Mouse (Mus musculus) limb, embryonic 12.5 days (tissue): Measurements from ENCODE around the gene Cacna1h. TPM values are rescaled to one million over a fixed set of nuclear protein-coding genes. Genes with fewer than 3 reads are reported as not detected.

Source experiments
- ATAC-seq: fragments of 200-750 bp; cut with Nextera tagmentation; 2 replicates; pipeline ENCODE4 v1.8.0; 2017; ENCODE audit warnings: low read depth, moderate TSS enrichment; ENCODE audit not compliant: insufficient number of reproducible peaks, insufficient read depth, low FRiP score, low TSS enrichment
- H3K27ac ChIP-seq: fragments of 300-500 bp; sonication (generic); 2 replicates; pipeline ENCODE4 v1.5.1; 2016; ENCODE audit warnings: mild to moderate bottlenecking, moderate library complexity
- H3K27me3 ChIP-seq: fragments of 300-500 bp; sonication (generic); 2 replicates; pipeline ENCODE4 v1.6.1; 2016; ENCODE audit warnings: mild to moderate bottlenecking, moderate library complexity
- H3K36me3 ChIP-seq: fragments of 300-500 bp; sonication (generic); 2 replicates; pipeline ENCODE4 v1.6.1; 2016; ENCODE audit warnings: mild to moderate bottlenecking, moderate library complexity
- H3K4me1 ChIP-seq: fragments of 300-500 bp; sonication (generic); replicated peaks from 2 replicates; pipeline ENCODE4 v1.6.1; 2016
- H3K4me2 ChIP-seq: fragments of 300-500 bp; sonication (generic); 2 replicates; pipeline ENCODE4 v1.6.1; 2016; ENCODE audit warnings: mild to moderate bottlenecking, moderate library complexity
- H3K4me3 ChIP-seq: fragments of 300-500 bp; sonication (generic); replicated peaks from 2 replicates; pipeline ENCODE4 v1.5.1; 2016; ENCODE audit warnings: mild to moderate bottlenecking
- H3K9ac ChIP-seq: fragments of 300-500 bp; sonication (generic); replicated peaks from 2 replicates; pipeline ENCODE4 v1.6.1; 2016; ENCODE audit warnings: mild to moderate bottlenecking, moderate library complexity
- H3K9me3 ChIP-seq: fragments of 300-500 bp; sonication (generic); 2 replicates; pipeline ENCODE4 v1.6.1; 2016; ENCODE audit warnings: mild to moderate bottlenecking, moderate library complexity
- WGBS: fragments of 180-500 bp; shearing (Covaris S2); methylation state at CpG from one replicate; pipeline ENCODE4 v1.1.7; 2016; 5-methylcytosine and 5-hydroxymethylcytosine counted together
- polyA plus RNA-seq: library from polyadenylated mRNA; unstranded; fragments of >200 nt; fragmentation: Nextera tagmentation; extraction: Ambion mirVana; gene quantifications from 2 replicates; pipeline ENCODE4 v1.2.1, GENCODE M21; 2016

Cacna1h gene
- polyA plus RNA-seq, 1 experiment from 2014 or later: 10.1 TPM

GRCm38 (mm10) chr17:25332321-25332720 lies 101.3 kb downstream of the Cacna1h start:
- no peak overlapping the region for H3K27ac ChIP-seq
- no peaks in the 10 kb centered on the region for H3K4me1 ChIP-seq
- no peak overlapping the region for H3K9ac ChIP-seq
- no peaks in the 10 kb centered on the region for H3K9me3 ChIP-seq
- H3K27me3 ChIP-seq: peaks cover 34% of the 10 kb centered on the region
- 67% methylated on average over 9 of the region's 9 CpGs for WGBS
- H3K4me2 ChIP-seq: no peak overlapping the region
- ATAC-seq: no peak
- no peak overlapping the region for H3K4me3 ChIP-seq
- no peaks in the 10 kb centered on the region for H3K36me3 ChIP-seq

Other genes with a start within 250 kb of the Cacna1h start
- 35.5 and 35.7 TPM in 2 replicates for gene BC003965, start 249.2 kb downstream of the Cacna1h start, polyA plus RNA-seq
- 10.3 and 10.5 TPM in 2 replicates for gene Unkl, start 245.4 kb downstream of the Cacna1h start, polyA plus RNA-seq
- gene Gnptg, start 193.7 kb downstream of the Cacna1h start, polyA plus RNA-seq: 30.4 and 34.0 TPM in 2 replicates
- gene Tsr3, start 193.6 kb downstream of the Cacna1h start, polyA plus RNA-seq: 63.8 and 66.4 TPM in 2 replicates
- gene Baiap3, start 177.4 kb downstream of the Cacna1h start, polyA plus RNA-seq: 1.6 and 2.5 TPM in 2 replicates
- 811 and 887 TPM in 2 replicates for gene Ube2i, start 159.2 kb downstream of the Cacna1h start, polyA plus RNA-seq
- not detected in 2 replicates for gene Prss34, start 135.4 kb downstream of the Cacna1h start, polyA plus RNA-seq
- gene Prss28, start 125.1 kb downstream of the Cacna1h start, polyA plus RNA-seq: not detected in 2 replicates
- not detected in 2 replicates for gene Prss29, start 115.1 kb downstream of the Cacna1h start, polyA plus RNA-seq
- gene Tpsab1, start 88.2 kb downstream of the Cacna1h start, polyA plus RNA-seq: not detected in 2 replicates
- not detected in 2 replicates for gene Tpsb2, start 67.5 kb downstream of the Cacna1h start, polyA plus RNA-seq
- gene Tpsg1, start 64.5 kb downstream of the Cacna1h start, polyA plus RNA-seq: 0.70 TPM in 1 of 2 replicates, not detected in the other
- gene Tekt4, start 20.8 kb upstream of the Cacna1h start, polyA plus RNA-seq: not detected in 2 replicates
- 0.24 and 0.29 TPM in 2 replicates for gene Sstr5, start 63.5 kb upstream of the Cacna1h start, polyA plus RNA-seq
- gene Sox8, start 136.9 kb upstream of the Cacna1h start, polyA plus RNA-seq: 10.1 and 11.1 TPM in 2 replicates
- 27.9 and 28.9 TPM in 2 replicates for gene Lmf1, start 145.3 kb upstream of the Cacna1h start, polyA plus RNA-seq